Mouse (Mus musculus) brain, embryonic 14.5 days (tissue): ENCODE results near the gene Plekho2.

Source experiments
- CTCF ChIP-seq: fragments of 200-500 bp; IDR thresholded peaks from 2 replicates; pipeline ENCODE4 v1.5.1; 2012; ENCODE audit warnings: inconsistent platforms, mild to moderate bottlenecking, moderate library complexity, borderline replicate concordance; ENCODE audit not compliant: insufficient read depth, insufficient read length; ENCODE audit errors: extremely low read depth
- POLR2A ChIP-seq: fragments of 200-500 bp; IDR thresholded peaks from 2 replicates; pipeline ENCODE4 v1.6.1; 2012; ENCODE audit warnings: mild to moderate bottlenecking, inconsistent platforms, borderline replicate concordance; ENCODE audit not compliant: poor library complexity, insufficient read depth, insufficient read length, severe bottlenecking; ENCODE audit errors: extremely low read depth

- TF ChIP-seq CTCF: no peak
- TF ChIP-seq POLR2A: no peak
Measured at GRCm38 (mm10) chr9:65586406-65587269, 6.8 kb upstream of the Plekho2 start, which contains the start of gene Pif1.
